Mouse (Mus musculus) gastrocnemius, postnatal 10 days (tissue): Measurements from ENCODE around the gene Cnga3. TPM values are rescaled to one million over a fixed set of nuclear protein-coding genes. Genes with fewer than 3 reads are reported as not detected.

ENCODE experiments used
- DNase-seq: peaks from one replicate; pipeline ENCODE4 v3.0.0; 2021; ENCODE audit warnings: mixed read lengths
- long read RNA-seq, 2 experiments: library from polyadenylated mRNA; stranded (forward); transcript quantifications; one replicate each; pipeline ENCODE4 v2.0.0; 2021
- total RNA-seq, 2 experiments: library from RNA; stranded (reverse); gene quantifications; 2 replicates each; pipeline ENCODE4 v1.2.3; 2021

The Cnga3 gene
- under 1 TPM; 0.80 to 0.90 TPM for total RNA-seq
- long read RNA-seq, experiment 1 = 0 reads
- long read RNA-seq, experiment 2, partial matches to known transcripts = 1 of 4 reads
- long read RNA-seq, experiment 2, other reads (novel, unspliced or antisense) = 3 of 4 reads

DNA sequence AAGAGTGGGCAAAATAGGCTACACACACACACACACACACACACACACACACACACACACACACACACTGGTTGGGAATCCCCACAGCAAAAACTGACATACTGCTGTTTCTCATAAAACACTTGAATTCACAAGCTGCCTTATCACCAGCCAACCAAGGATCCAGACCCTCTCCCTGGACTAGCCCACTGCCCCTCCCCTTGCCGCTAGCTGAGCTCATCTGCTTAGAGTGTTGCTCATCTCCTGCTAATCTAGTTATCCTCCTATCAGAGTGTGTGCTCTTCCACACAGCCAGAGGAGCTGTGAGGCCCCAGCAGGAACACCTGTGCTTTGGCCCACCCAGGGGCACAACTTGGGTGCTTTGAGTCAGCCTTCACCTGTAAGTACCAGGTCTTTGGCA, at the start of gene Cnga3:
TSS of gene Cnga3 (plus strand) at position 291 of the 400 bp plus-strand sequence.
- no peak for DNase-seq

DNA sequence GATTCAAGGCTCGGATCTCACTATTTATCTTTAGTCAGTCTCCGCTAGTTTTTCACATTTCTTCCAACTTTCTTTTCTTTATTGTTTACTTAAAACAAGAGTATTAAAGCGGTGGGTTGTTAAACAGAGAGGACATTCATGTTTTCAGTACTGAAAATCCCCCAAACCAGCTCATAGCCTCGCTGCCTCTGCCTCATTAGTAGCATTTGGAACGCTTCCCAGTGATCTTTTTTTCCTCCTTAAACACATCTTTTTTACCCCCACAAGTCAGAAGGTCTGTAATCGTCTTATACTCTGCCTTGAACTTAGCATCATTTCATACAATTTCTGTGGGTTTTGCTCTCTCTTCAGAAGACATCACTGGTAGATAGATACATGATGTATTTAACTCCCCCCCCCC, 48.2 kb upstream of the Cnga3 start:
- DNase-seq = no peak

DNA sequence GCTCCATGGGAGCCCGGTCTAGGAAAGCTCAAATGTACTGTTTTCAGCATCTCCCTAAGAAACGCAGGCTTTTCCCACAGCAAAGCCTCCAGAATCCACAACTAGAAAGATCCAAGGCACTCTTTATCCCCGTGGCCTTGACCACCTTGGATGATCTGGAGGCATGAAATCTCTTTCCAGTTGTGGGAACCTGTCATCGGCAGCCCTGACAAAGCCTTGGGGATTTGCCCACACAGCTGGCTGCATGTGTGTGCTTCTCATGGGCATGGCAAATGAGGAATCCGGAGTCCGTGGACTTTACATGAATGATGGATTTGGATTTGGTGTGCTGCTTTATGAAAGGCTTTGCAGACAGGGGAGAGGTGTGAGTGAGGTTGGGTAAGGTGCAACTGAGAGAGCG, 46.3 kb upstream of the Cnga3 start:
- peak; percentile 14 for DNase-seq

DNA sequence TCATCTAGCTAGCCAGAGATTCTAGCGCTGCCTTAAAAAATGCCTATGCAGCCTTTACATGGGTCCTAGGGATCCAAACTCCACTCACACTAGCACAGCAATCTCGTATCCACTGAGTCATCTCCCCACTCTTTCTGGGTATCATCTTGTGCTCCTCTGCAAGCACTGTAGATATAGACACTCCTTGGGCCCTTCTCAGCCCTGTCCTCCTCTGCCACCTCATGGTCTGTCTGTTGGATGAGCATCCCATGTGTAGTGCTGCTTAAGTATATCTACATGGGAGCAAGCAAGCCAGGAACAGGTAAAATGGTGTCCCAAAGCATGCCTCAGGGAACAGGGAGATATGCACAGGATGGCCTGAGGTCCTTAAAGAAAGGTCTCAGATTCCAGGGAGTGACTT, 36.4 kb upstream of the Cnga3 start:
- no peak for DNase-seq

DNA sequence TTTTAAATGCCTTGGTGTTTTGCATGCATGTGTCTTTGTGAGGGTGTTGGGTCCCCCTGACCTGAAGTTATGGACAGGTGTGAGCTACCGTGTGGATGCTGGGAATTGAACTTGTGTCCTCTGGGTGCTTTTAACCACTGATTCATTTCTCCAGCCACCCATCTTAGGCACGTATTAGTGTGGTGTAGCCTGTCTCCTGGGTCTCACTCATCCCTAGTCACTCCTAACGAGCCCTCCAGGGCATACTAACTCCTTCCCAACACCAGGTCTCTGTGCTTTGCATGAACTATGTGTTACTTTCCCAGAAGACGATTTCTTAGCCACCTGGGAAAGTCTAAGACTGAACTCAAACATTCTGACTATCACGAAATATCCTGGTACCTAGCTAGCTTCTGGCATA, 34.4 kb upstream of the Cnga3 start:
- DNase-seq = no peak

- DNase-seq = no peak
Measured at GRCm38 (mm10) chr1:37187050-37187449, 27.2 kb upstream of the Cnga3 start.

- no peak for DNase-seq
Measured at GRCm38 (mm10) chr1:37194607-37195006, 19.6 kb upstream of the Cnga3 start.

- no peak for DNase-seq
Measured at GRCm38 (mm10) chr1:37201406-37201805, 12.8 kb upstream of the Cnga3 start.

DNA sequence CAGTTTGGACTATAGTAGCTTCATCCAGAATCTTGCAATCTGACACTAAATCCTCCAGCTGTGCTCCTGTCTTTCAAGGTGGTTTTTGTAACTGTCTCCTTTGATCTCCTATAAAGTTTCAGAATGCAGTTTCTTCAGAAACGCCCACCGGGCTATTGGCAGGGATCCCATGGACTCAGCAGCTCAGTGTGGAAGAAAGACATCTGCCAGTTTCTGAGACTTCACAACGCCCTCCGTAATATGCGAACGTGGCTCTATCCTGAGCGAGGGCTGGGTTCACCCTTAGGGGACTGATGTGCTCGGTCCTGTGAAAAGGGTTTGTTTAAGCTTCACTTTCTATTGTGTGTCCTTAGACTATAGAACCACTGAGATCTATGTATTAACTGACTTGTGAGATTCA, 6.5 kb upstream of the Cnga3 start:
- no peak for DNase-seq

DNA sequence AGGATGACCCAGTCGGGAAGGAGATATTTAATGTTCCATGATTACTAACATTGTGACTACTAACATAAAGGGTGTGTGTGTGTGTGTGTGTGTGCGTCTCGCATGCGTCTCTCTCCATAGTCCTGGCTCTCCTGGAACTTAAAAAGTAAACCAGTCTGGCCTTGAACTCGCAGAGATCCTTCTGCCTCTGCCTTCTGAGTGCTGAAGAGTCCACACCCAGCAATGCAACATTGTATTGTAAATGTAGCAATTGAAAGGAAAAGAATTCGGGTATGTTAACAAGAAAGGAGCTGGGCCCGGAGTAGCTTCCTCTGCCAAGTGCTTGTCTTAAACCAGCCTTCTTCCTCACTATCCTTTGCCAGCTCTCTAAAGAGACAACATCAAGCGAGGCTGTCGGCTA, 1.9 kb upstream of the Cnga3 start:
- DNase-seq = no peak

DNA sequence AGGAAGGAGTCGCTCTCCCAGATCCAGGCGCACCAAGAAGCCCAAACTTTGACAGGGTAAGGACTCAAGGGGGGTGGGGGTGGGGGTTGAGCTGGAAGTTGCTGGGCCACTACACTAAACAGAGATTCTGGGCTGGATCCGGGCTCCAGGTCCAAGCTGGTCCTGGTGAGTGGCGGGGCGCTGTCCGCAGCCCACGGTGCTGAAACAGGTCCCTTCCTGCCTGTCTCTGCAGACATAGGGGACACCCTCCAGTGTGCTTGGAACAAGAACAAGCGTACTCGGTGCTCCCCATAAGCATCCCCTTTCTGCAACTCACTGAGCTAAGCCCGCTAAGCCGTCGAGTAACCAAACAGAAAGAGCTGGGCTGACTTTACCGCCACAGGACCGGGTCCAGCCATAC, 4.2 kb downstream of the Cnga3 start:
- DNase-seq = peak; percentile 78

DNA sequence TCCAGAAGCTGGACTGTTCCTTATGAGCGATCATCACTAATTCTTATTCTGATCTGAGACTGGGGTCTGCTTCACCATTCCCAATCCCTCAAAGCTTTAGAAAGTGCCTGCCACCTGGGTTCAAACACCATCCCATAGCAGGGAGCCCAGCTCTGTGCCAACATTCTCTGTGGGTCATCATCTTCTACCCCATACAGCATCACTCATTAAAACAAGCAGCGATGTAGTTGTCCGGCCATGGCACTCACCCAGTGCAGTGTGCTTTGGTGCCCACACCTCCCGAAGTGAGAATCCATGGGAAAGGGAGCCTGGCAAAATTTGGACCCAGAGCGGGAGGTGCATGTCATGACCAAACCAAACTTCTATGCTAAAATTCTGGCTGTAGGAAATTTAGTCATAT, 5.4 kb downstream of the Cnga3 start:
- no peak for DNase-seq

DNA sequence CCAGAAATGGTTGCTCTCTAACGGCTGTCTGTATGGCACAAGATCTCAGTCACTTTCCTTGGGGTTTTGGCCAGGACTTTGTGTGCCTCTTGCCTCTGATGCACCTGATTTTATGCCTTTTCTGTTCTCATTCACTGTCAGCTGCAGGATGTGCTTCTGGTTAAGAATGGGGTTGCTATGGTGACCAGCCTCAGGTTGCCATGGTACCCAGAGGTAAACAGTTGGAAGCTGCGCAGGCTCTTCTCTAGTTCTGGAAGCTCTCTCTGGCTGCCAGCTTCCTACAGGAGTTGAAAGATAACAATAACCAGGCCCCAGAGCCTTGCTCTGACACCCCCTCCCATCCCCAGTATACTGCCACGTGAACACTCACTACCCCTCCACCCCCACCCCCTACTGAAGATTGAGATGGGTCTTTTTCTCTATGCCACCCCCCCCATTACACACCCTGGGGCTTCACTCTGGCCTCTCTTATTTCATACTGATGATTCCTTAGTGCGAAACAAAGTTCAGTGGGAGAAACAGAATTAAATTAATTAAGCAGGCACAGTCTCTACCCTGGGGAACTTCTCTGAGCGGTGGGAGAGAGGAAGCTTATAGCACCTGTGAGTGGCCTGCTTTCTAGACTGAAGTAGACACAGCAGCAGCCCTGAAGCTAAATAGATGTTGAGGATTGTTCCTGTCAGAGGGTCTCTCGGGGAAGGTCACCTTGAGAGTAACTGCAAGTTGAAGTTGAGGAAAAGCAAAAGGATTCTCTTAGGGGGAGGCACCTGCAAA, 6.1 kb downstream of the Cnga3 start:
- no peak for DNase-seq

GRCm38 (mm10) chr1:37222002-37222401, 7.8 kb downstream of the Cnga3 start:
- no peak for DNase-seq

GRCm38 (mm10) chr1:37230404-37230803, 16.2 kb downstream of the Cnga3 start:
- DNase-seq = no peak

DNA sequence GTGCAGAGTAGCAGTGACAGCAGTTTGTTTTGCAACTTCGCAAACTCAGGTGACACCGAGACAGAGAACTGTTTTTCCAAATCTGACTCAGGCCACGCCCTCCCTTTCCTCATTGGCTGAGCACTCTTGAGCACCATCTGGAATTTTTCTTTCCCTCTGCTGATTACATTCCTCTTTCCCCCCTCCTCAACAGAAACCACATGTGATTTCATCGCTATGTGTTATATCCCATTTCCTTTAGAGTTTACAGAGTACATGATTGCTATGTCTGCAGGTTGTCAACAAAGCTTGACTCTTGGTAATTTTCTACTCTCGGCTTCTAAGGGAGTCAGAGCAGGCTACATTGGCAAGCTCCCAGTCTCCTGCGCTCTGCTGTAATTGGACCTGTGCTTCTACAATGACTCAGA, 17.1 kb downstream of the Cnga3 start:
- peak; percentile 25 for DNase-seq

DNA sequence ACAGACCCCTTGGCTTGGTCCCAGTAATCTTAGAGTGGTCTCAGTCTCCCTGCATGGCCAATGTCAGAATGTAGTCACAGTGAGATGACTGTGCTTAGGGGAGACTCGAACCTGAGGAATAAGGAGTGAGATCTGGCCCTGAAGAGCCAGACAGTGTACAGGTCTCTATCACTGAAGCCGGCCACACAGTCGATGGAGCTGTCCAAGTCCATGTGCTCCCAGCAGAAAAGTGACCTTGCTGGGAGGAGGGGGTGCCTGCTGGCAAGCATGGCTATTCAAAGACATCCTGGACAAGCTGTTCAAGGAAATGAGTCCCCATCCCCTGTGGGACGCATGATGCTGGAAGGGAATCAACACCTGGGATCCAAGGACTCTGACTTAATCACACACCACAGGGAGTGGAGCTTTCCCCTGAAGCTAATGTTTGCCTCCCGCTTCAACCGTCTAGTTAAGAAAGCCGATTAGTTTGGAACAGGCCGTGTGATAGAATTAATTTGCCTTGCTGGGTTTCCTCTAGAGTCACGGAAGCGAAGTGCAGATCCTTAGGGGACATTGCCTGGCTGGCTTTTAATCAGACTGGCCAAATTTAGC, 24.9 kb downstream of the Cnga3 start:
- no peak for DNase-seq

DNA sequence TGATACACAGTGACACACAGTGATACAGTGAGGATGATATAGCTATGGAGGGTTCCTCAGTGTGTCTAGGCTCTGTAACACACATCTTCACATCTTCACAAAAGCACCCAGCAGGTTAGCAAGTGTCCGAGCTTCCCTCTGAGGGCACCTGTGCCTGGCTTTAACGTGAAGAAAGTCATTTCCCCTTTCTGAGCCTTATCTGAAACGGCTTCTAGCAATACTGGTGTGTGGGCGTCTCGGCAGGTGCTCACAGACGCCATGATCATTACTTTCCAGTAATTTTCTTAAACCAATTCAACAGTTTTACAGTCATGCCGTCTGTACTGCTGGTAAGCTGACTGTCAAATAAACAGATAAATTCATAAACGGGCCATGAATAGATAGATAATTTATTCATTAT, 28.0 kb downstream of the Cnga3 start:
- DNase-seq = no peak

- no peak for DNase-seq
Measured at GRCm38 (mm10) chr1:37246476-37246875, 32.2 kb downstream of the Cnga3 start.

DNA sequence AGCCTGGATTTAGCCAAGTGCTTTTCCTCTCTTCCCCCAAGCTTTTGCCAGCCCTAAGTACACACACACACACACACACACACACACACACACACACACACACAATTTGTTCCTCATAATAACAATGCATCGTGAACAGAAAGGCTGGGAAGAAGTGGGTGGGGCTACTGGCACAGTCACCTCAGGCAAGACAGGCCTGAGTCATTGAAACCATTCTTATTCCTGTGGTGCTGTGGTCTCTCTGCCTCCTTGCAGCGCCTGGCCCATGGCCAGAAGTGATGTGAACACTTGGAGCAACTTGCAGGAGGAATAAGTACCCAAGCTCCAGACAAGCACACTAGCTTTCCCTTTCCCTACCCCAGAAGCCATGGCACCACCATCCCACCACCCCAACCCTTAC, 34.2 kb downstream of the Cnga3 start:
- peak; percentile 36 for DNase-seq

GRCm38 (mm10) chr1:37250643-37251310, 36.5 kb downstream of the Cnga3 start:
- peak; percentile 90 for DNase-seq

DNA sequence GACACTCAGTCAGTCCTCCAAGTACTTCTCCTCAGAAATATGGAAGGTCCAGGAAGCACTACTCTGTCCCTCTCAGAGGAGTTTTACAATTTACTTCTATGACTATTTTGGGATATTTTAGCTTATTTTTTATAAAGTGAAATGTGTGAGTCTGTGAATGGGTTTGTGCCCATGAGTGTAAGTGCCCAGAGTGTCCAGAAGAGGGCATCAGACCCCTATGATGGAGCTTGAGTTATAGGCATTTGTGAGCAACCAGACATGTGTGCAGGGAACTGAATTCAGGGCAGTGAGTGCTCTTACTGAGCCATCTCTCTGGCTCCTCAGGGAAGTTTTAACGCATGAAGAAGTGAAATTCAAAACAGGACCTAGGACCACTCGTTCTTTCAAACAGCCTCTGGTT, 44.2 kb downstream of the Cnga3 start:
- no peak for DNase-seq

DNA sequence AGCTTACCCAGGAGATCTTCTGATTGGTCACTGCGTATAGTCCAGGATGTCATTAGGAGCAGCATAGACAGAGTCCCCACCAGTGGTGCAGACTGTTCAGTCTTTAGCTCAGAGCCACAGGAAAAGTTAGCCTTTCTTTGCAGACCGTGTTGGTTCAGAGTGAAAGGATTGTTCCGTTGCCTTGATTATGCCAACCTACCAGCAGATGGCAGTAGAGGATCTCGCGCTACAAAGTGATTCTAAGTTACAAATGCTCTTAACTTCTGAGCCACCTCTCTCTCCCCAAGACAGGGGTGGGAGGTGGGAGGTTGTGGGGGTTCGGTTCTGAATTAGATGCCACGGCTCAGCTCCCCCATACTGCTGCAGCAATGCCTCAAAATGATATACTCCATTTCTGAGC, 58.2 kb downstream of the Cnga3 start:
- DNase-seq = peak; percentile 44
